Mouse (Mus musculus): Measurements from ENCODE around the gene Qrsl1.
"Not testable (repeated sequence)": the region's sequence is repeated elsewhere in the genome, so short reads cannot be mapped to it uniquely, and the experiment has no call there.

Qrsl1 gene

DNA sequence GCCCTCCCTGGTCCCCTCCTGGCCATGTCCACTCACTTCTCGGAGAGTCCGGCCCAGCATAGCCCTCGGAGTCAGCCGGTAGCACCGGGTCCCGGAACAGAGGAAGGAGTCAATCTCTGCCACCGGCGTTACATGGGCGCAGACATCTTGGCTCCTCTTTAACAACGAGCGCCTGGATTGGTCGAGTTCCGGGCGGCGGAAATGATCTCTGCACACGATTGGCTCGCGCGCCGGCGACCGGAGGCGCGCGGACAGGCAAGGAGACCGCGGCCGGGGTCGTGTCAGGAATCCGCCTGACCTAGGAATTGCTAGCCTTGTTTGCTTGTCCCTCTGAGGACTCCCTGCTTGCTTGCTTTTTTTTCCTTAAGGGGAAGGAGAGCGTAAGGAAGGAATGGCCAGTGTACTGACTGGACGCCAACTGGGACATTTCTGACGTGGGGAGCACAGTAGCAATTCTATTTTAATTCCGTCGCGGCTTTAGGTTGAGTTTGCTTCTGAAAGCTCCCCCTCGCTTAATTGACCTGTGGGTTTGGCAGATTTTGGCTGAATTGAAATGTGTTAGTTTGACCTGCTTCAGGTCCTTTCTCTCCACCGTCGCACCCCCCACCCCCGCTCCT, at the start of gene Qrsl1, which contains the start of gene Rtn4ip1:
Gene Qrsl1, minus strand, starts transcription at position 168 of the 617 bp plus-strand sequence.
Gene Rtn4ip1, plus strand, starts transcription at position 230 of the 617 bp plus-strand sequence.
- peak; percentile 95 to 97 for DNase-seq

DNA sequence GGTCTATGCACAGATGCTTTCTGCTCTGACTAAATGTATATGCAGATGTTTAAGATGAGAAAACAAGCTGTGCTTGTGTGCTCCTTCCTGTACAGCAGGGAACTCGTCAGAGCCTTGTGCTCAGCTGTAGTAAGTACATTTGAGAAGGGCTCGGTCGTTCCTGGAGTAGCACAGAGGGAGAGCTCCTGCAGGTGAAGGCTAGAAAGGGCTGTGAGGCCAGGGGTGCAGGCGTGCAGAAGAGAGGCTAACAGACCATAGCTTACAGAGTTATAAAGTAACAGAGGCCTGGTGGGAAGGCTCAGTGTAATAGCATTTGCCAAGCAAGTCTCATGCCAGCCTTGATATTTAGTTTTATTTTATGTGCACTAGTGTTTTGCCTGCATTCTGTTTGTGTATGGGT, 43.9 kb upstream of the Qrsl1 start:
- DNase-seq: peak in 1 of 2 experiments; percentile 17

DNA sequence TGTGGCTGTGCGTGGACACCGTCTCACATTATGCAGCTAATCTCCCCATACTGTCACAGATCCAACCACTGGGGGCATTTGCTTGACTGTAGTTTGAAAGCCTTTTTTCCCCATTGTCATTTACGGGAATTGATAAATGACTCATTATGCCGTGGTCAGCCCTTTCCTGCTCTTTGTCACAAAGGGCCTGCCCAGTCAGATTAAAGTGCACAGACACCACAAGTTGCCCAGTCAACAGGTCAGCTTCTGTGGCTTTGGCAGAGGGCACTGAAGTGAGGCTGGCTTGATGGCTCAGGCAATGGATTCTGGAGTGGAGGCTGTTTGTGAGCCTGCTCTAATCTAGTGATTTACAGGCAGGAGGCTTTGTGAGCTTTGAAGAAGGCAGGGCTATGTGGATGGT, 42.2 kb upstream of the Qrsl1 start:
- DNase-seq: peak; percentile 17 to 53

DNA sequence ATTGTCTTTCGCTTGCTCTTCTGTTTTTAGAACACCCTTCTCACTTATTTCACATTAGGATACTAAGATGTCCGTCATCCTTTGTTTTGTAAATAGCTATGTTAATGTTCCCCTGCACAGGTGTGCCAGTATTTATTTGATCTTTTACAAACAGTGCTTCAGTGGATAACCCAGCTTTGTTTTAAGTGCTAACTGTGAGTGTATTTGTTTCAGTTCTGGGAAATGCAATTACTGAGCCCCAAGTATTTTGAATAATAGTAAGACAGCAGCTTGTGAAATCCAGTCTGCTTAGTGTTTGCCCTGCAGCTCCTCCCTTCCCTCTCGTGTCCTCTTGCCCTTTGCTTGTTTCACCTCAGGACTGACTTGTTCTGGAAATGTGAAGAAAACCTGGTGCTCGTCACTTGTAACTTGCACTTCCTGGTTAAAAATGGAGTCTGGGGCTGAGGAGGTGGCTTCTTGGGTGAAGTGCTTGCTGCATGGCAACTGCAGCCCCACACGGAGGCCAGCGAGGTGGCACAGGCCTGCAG, 37.7 kb upstream of the Qrsl1 start:
- no peak for DNase-seq

- no peak for DNase-seq
These were observed 27.1 kb upstream of the Qrsl1 start for GRCm38 (mm10) chr10:43928596-43928995.

DNA sequence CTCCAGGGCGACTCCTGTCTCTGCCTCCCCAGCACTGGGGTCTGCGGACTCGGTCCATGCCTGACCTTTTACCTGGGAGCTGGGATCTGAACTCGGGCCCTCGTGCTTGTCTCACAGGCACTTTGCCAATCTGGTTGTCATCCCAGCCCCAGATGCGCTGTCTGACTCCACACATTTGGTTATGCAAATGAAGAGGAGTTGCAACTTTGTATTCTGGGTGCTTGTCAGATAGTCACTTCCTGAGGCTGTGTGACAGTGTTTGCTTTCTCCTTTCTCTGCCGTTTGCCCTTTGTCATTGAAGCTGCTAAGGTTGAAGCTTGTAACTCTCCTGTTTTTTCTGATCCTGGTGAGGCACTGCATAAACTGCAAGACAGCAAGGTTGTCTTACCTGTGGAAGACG, 26.2 kb upstream of the Qrsl1 start:
- DNase-seq: no peak

DNA sequence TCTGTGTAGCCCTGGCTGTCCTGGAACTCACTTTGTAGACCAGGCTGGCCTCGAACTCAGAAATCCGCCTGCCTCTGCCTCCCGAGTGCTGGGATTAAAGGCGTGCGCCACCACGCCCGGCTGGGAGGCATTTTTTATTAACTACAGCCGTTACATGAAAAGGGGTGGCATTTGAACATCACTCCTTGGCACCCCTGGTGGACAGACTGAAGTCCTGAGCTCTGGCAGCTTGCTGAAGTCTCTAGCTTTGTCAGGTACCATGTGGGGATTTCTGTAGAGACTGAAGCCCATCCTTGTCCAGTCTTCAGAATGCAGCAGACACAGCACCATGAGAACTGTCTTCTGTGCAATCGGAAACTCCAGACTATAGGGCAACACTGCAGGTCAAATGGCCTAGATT, 24.2 kb upstream of the Qrsl1 start:
- DNase-seq: not testable (repeated sequence)

DNA sequence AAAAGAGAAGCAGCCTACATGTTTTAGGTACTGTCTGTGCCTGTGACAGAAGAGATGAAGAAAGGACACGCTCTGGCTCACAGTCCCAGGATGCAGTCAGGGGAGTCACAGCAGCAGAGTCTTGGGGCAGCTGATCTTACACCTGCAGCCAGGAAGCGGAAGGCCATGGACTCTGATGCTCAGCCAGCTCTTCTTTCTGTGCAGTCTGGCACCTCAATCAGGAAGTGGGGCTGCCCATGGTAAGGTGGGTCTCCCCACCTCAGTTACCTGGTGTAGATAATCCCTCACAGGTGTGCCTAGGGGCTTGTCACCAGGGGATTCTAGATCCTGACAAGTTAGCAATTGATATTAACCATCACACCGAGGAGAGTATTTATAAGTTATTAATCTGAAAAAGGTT, 21.6 kb upstream of the Qrsl1 start:
- no peak for DNase-seq

DNA sequence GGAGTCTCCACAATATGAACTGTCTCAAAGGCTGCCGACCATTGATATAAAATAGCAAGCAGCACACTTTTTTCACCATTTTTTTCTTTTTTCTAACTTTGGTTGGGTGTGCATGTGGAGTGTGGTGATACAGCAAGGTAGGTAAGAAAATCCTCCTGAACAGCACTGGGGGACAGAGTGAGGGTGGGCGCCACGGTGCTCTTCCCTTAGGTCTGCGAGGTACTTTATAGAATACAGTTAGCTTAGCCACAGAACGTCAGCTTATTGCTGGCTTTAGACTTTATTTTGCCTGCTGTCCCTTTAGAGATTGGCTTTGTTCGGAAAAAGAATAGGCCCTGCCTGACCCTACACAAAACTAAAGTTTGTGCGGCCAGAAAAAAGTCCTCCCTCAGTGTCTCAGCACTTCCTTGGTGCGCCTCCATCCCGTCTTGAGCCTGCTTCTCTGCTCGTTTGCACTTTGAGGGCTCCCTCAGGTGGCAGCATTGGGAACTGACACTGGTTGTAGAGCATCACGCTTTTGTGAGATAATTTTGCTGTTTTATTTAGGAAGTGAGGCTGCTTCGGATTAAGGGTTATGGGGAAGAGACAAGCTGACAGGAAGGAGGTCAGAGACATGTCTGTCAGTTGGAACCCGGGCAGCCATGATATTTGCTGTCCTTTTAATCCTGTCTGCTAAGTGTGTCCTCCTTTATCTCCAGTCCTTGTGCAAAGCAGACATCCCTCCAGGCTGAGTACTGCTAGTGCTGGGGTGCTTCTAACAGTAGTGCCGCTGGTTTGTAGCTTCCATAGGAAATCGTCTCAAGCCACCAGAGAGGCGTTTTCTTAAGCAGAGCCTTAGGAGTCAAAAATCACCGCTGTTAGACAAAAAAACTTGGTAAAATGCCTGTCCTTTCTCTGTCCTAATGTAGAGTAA, 17.4 kb upstream of the Qrsl1 start:
- DNase-seq: peak; percentile 81 to 91

GRCm38 (mm10) chr10:43916737-43917136, 15.2 kb upstream of the Qrsl1 start:
- DNase-seq: no peak

DNA sequence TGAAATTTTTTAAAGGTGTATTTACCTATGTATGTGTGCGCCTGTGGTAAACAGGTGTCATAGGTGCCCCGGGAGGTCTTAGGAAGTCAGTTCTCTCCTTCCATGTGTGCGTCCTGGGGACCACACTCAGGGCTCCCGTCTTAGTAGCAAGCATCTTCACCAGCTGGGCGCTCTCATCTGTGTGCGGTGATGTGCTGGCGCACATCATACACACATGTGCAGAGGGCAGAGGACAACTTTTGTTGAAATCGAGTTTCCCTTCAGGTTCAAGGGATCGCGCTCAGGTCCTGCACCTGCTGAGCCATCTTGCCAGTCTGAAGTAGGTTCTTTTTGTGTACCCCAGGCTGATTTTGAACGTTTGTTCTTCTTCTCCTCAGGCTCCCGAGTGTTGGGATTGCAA, 14.6 kb upstream of the Qrsl1 start:
- no peak for DNase-seq

DNA sequence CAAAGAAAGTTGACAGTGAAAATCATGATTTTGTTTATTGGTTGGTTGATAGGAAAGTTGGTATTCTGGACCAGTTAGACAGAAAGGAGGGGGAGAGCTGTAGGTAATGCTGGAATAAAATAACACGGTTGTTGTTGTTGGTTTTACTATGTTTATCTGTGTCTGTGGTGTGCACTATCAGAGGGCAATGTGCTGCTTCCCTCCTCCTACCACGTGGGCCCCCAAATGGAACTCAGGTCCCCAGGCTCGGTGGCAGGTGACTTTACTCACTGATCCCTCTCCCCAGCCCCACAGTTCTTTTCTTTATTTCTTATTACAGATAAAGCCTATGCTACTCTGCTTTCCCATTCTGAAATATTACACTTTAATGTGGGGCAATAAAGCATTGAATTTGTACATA, 10.7 kb upstream of the Qrsl1 start:
- no peak for DNase-seq

DNA sequence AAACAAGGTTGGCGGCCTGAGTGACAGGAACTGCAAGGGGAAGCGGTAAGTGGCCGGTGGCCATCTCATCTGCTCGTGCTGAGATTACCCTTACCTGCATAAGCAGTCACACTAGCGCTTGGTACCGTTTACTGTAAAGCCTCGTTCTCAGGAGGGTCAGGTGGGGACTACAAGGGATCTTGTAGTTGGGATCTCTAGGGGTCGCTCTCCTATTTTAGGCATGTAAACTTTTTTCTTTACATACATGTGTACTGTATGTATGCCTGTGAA, 9.3 kb upstream of the Qrsl1 start:
- DNase-seq: no peak

DNA sequence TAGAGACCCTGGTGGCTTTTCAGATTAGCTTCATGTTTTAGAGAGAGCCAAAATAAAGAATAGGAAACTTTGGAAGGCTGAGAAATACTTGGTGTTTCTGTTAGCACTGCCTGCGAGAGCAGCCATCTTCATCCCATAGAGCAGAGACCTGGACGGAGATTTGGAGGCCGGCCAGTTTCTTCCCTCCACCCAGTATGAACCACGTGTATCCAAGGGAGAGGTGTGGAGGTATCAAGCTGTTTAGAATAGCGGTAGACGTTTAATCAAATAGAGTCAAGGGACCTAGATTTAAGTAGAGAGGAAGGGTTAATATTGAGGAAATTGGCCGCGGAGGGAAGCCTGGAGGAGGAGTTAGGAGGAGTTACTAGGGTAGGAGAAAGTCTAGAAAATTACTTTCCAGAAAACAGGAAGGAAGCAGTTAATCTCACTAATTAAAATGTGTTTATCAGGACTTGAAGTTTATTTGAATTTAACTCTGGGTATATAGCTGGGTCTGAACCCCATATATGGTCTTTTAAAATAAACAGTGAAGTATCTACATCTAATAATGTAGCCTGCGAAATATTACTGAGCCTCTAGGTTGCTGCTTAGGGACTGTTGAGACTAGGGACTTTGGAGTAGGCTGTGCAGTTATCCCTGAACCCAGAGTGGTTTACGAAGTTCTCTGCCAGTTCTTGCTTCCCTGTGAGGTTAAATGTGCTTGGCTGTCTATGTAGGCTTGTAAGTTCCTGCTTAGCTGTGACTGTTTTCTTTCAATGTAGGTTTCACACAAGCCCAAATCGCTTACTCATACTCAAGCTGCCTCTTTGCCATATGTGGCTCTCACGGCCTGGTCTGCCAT, 8.7 kb upstream of the Qrsl1 start:
- DNase-seq: no peak

DNA sequence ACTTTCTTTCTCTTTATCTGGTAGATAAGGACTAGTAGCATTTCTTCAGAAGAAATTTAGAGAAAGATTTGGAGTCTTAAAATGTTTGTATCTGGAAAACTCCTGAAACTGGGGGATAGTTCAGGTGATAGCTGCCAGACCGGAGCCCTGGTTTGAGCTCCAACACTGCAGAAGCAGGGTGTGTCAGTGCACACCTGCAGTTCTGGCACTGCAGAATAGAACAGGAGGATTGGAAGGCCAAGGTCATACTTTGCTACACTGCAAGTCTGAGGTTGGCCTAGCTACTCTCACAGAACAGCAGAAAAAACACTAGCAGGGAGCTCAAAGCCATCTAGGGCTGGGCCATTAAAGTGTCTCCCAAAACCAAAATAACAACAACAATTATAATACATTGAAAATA, 3.0 kb upstream of the Qrsl1 start:
- no peak for DNase-seq

DNA sequence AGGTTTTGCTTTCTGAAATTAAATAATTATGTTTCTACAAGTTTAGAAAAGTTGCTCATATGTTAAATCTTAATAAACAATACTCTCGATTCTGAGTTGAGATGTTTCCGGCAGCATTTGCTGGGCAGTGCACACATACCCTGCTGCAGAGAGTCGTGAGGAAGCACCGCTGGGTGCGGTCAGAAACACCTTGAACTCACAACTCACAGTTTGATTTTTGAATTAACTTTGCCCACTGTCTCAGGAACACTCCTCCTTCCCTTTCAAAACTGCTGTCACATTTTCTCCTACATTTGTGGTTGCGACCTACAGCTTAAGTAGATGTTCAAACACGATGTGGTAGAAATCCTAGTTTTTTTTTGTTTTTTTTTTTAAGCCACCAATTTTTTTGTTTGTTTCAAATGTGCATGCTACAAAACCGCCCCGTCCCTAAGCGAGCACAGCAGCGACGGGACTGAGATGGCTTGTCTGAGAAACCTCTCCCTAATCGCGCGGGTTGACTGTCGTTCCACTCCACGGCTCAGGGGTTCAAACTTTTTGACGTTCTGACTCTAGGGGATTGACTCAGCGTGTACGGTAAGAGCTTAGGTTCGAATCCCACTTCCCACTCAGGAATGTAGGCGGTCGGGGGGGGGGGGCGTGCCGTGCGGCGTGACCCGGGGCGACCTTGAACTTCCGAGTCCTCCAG, 518 bp downstream of the Qrsl1 start:
- DNase-seq: no peak

DNA sequence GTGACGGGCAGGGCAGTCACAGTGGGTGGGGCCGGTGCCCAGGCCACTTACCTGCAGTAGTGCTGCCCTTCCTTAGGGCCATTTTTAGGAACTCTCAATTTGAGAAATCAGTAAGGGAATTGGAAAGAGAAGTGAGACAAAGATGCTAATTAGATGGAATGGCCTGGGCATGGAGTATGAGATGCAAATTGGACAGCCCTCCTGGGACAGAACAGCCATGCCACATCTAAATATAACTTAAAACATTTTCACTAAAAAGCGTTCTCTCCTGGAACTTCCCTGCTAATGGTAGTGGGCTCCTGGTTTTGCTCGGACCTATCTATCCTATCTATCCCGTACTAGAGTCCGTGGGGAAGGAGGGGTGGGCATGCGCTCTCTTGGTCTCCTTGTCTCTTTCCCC, 3.3 kb downstream of the Qrsl1 start:
- no peak for DNase-seq

- DNase-seq: no peak
These were observed 5.5 kb downstream of the Qrsl1 start for GRCm38 (mm10) chr10:43896065-43896464.

DNA sequence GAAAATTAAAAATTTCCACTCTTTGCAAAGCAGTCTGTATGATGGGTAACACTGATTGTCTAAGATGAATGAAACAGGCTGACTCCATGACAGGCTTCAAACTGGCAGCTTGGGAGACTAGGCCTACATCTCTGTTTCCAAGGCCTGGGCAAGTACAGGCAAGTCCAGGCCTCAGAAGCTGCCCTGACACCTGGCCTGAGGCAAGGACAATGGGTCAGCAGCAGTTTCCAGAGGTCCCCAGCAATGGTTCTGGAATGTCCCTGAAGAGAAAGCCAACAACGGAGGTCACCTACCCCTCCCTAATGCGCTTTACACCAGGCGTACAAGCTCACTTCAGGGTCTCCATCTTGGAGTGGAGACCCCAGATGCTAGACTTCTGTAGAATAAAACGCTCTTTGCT, 8.6 kb downstream of the Qrsl1 start:
- peak in 1 of 2 experiments; percentile 43 for DNase-seq

GRCm38 (mm10) chr10:43888976-43889375, 12.6 kb downstream of the Qrsl1 start:
- DNase-seq: no peak

DNA sequence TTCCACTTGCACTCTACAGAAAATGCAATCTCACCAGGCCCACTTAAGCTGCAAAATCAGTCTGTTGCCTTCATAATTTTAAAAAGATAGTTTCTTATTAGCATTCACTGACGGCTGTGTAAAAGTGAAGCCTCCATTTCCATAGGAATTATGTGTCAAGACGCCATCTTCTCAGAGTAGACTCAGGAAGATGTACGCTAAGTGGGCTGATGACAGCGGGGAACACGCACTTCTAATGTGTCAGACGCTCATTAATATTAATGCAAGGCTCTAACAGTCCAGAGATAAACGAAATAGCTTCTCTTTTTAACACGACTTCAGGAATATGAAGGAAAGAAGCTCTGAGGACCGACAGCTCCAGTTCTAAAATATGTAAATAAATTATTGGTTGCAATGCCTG, 13.9 kb downstream of the Qrsl1 start:
- DNase-seq: no peak

DNA sequence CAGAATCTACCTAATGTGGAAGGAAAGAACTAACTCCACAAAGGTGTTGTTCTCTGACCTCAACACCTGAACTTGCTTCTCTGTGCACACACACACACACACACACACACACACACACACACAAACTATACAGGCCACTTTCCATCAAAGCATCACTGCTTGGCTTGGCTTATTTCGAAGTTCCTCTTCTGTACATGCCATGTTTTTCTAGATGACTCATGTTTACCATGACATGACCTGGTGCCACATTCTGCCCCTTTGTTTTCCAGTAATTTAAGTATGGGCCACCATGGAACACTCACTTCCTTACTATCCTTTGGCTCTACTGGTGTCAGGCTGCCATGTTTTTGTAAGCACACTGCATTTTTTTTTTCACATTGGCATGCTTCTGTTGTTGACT, 30.1 kb downstream of the Qrsl1 start:
- no peak for DNase-seq

- peak in 1 of 2 experiments; percentile 63 for DNase-seq
These were observed 30.8 kb downstream of the Qrsl1 start for GRCm38 (mm10) chr10:43870752-43871151.
